Mouse (Mus musculus) liver, embryonic 11.5 days (tissue): ENCODE measurements around the gene Col26a1. TPM values are rescaled to one million over a fixed set of nuclear protein-coding genes. Genes with fewer than 3 reads are reported as not detected.
"Not testable (repeated sequence)": the region's sequence is repeated elsewhere in the genome, so short reads cannot be mapped to it uniquely, and the experiment has no call there.

Experiments
- ATAC-seq: fragments of 200-750 bp; cut with Nextera tagmentation; replicated peaks from 2 replicates; pipeline ENCODE4 v1.8.0; 2017; ENCODE audit warnings: moderate number of reproducible peaks, mild to moderate bottlenecking, moderate TSS enrichment, moderate library complexity; ENCODE audit not compliant: low FRiP score
- DNase-seq: peaks from one replicate; pipeline ENCODE4 v3.0.0-alpha.2; 2017; ENCODE audit warnings: low spot score
- H3K27ac ChIP-seq: fragments of 300-500 bp; sonication (generic); 2 replicates; pipeline ENCODE4 v1.5.1; 2014; ENCODE audit warnings: mild to moderate bottlenecking, low read depth, low read length, control low read depth
- H3K27me3 ChIP-seq: fragments of 300-500 bp; sonication (generic); replicated peaks from 2 replicates; pipeline ENCODE4 v1.6.1; 2014; ENCODE audit warnings: low read length, mixed read lengths; ENCODE audit not compliant: control insufficient read depth, insufficient read depth
- H3K36me3 ChIP-seq: fragments of 300-500 bp; sonication (generic); 2 replicates; pipeline ENCODE4 v1.6.1; 2014; ENCODE audit warnings: mild to moderate bottlenecking, low read length, moderate library complexity, mixed read lengths; ENCODE audit not compliant: control insufficient read depth, insufficient read depth
- H3K4me1 ChIP-seq: fragments of 300-500 bp; sonication (generic); replicated peaks from 2 replicates; pipeline ENCODE4 v1.6.1; 2014; ENCODE audit warnings: low read length, mixed read lengths; ENCODE audit not compliant: control insufficient read depth, insufficient read depth
- H3K4me2 ChIP-seq: fragments of 300-500 bp; sonication (generic); 2 replicates; pipeline ENCODE4 v1.6.1; 2014; ENCODE audit warnings: mild to moderate bottlenecking, control low read depth, moderate library complexity
- H3K4me3 ChIP-seq: fragments of 300-500 bp; sonication (generic); 2 replicates; pipeline ENCODE4 v1.5.1; 2014; ENCODE audit warnings: low read depth, low read length, control low read depth
- H3K9ac ChIP-seq: fragments of 300-500 bp; sonication (generic); 2 replicates; pipeline ENCODE4 v1.6.1; 2014; ENCODE audit warnings: low read depth, low read length, control low read depth
- H3K9me3 ChIP-seq: fragments of 300-500 bp; sonication (generic); 2 replicates; pipeline ENCODE4 v1.6.1; 2016; ENCODE audit warnings: low read length, inconsistent platforms, mixed read lengths; ENCODE audit not compliant: control insufficient read depth
- WGBS: fragments of 180-500 bp; shearing (Covaris S2); extraction: QIAGEN DNeasy Blood & Tissue Kit; methylation state at CpG from one replicate; pipeline ENCODE4 v1.1.7; 2014; 5-methylcytosine and 5-hydroxymethylcytosine counted together
- polyA plus RNA-seq: library from polyadenylated mRNA; unstranded; fragments of >200 nt; fragmentation: Nextera tagmentation; extraction: Ambion mirVana; gene quantifications from 2 replicates; pipeline ENCODE4 v1.2.1, GENCODE M21; 2014

Gene Col26a1
- polyA plus RNA-seq, 1 experiment from 2014 or later = 9.8 TPM

DNA sequence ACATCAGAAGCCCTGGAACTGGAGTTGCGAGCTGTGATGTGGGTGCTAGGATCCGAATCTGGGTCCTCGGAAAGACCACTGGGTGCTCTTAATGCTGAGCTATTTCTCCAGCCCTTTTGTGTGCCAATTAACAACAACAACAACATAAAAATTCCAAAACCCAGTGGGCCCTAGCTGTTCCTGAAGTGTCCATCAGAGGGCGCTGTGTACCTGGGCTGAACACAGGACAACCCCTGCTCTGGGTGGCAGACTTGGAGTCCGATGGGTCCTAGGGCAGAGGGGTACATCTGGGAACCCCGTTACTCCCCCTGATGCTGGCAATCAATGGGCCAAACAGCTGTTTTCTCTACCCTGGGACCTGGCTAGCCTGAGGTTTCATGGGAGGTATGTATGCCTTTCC is 123.2 kb downstream of the Col26a1 start:
- no peaks in the 10 kb centered on the region for H3K9me3 ChIP-seq
- H3K4me2 ChIP-seq = no peak overlapping the region
- no peak overlapping the region for H3K4me3 ChIP-seq
- H3K36me3 ChIP-seq = no peaks in the 10 kb centered on the region
- H3K4me1 ChIP-seq = no peaks in the 10 kb centered on the region
- no peak overlapping the region for H3K9ac ChIP-seq
- 45% methylated on average over 6 of the region's 6 CpGs for WGBS
- H3K27me3 ChIP-seq = no peaks in the 10 kb centered on the region
- ATAC-seq (no peak), DNase-seq (no peak)
- H3K27ac ChIP-seq = no peak overlapping the region

DNA sequence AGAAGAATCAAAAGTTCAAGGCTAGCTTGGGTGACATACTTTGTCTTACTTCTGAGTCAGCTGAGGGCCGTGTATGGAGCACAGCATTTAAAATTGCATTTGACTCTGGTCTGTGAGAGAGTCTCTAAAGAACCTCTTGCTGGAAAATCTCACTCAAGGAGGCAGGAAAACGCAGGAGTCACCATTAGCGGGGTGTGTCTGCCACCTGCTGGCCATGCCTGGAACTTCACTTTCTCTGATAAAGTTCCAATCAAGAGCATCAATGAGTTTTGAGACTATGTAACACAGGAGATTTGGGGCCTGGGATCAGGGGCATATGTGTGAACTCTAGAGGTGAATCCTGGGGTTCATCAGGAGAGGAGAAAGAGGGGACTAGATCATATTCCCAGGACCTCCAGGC is 127.3 kb downstream of the Col26a1 start:
- peak; percentile 42 for DNase-seq
- Histone ChIP-seq H3K9me3 (peaks cover 4% of the 10 kb centered on the region; the same call in 1 of the 2 replicates), H3K27ac (no peak overlapping the region), H3K9ac (no peak overlapping the region), H3K4me1 (no peaks in the 10 kb centered on the region), H3K4me2 (no peak overlapping the region), H3K4me3 (no peak overlapping the region), H3K27me3 (no peaks in the 10 kb centered on the region), H3K36me3 (no peaks in the 10 kb centered on the region)
- ATAC-seq = no peak
- 3% methylated on average over 3 of the region's 3 CpGs for WGBS

DNA sequence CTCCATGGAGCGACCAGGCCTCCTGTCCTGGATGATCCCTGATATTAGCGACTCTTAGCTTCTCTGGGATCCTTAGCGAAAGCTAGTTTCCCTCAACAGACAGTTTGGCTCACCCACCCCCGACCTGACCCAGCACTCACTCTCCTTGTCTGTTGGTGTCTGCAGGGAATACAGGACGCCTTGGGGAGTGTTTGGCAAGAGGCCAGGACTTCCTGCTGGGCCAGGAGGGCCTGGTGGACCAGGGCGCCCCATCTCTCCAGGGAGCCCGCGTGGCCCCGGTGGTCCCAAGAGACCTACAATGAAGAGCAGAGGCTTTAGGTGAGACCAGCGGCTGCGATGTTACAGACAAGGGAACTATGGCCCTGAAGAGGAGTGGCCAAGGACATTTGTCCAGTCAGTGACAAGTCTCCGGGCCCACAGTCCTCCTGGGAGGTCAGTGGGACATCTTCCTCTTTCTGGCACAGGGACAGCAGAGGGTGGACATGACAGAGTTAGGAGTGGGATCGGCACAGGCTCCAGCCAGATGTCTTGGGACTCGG is 128.9 kb downstream of the Col26a1 start:
- WGBS = 57% methylated on average over 14 of the region's 14 CpGs
- Histone ChIP-seq H3K4me2 (no peak overlapping the region), H3K9me3 (peaks cover 4% of the 10 kb centered on the region; the same call in 1 of the 2 replicates), H3K4me1 (no peaks in the 10 kb centered on the region), H3K27ac (no peak overlapping the region), H3K36me3 (no peaks in the 10 kb centered on the region), H3K9ac (no peak overlapping the region), H3K4me3 (no peak overlapping the region), H3K27me3 (no peaks in the 10 kb centered on the region)
- DNase-seq (no peak), ATAC-seq (no peak)

DNA sequence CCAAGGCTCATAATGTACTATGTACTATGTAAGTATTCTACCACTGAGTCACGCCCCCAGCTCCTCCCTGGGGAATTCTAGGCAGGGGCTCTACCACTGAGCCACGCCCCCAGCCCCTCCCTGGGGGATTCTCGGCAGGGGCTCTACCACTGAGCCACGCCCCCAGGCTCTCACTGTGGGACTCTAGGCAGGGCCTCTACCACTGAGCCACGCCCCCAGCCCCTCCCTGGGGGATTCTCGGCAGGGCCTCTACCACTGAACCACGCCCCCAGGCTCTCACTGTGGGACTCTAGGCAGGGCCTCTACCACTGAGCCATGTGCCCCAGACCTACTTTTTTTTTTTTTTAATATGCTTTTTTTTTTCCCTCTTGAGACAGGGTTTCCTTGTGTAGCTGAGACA is 129.8 kb downstream of the Col26a1 start:
- H3K9me3 ChIP-seq, H3K4me3 ChIP-seq, H3K27ac ChIP-seq, H3K27me3 ChIP-seq, ATAC-seq, DNase-seq, H3K36me3 ChIP-seq, H3K4me2 ChIP-seq, H3K4me1 ChIP-seq, H3K9ac ChIP-seq: not testable (repeated sequence)
- WGBS = 56% methylated on average over 7 of the region's 7 CpGs

DNA sequence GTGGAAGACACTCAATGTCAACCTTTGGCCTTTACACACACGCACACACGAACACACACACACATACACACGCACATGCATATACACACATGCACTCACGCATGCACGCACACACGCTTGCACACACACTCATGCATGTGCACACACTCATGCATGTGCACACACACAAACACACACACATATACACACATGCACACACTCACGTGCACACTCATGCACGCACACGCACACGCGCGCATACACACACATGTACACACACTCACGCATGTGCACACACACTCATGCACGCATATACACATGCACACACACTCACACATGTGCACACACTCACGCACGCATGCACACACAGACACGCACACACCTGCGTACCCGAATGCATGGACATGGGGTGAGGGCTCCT is 130.9 kb downstream of the Col26a1 start:
- Histone ChIP-seq H3K27me3 (no peaks in the 10 kb centered on the region), H3K4me2 (no peak overlapping the region), H3K9ac (no peak overlapping the region), H3K4me1 (no peaks in the 10 kb centered on the region), H3K27ac (no peak overlapping the region), H3K4me3 (no peak overlapping the region), H3K36me3 (no peaks in the 10 kb centered on the region), H3K9me3 (peaks cover 20% of the 10 kb centered on the region)
- 95% methylated on average over 19 of the region's 19 CpGs for WGBS
- no peak for ATAC-seq
- no peak for DNase-seq

DNA sequence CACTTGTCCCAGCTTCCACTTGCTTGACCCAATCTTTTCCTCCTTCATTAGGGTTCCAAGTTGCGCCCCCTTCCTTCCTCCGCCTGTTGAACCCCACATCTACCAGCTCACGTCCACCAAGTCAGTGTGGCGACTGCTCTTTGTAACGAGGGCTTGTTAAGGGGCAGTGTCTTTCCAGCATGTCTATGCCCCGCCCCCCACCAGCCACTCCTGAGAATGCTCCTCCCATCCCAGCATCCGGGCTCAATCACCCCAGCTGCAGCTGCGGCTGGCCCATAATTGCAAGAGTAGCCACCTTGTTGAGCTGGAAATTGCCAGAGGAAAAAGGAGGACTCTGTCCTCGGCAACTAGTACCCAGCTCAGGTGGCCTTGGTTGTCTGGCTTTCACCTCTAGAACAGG is 136.4 kb downstream of the Col26a1 start:
- no peaks in the 10 kb centered on the region for H3K4me1 ChIP-seq
- H3K27me3 ChIP-seq = no peaks in the 10 kb centered on the region
- no peak overlapping the region for H3K4me2 ChIP-seq
- H3K4me3 ChIP-seq = no peak overlapping the region
- DNase-seq (no peak), ATAC-seq (no peak)
- 67% methylated on average over 9 of the region's 9 CpGs for WGBS
- H3K9ac ChIP-seq = no peak overlapping the region
- peaks cover 17% of the 10 kb centered on the region for H3K9me3 ChIP-seq
- H3K27ac ChIP-seq = no peak overlapping the region
- no peaks in the 10 kb centered on the region for H3K36me3 ChIP-seq

DNA sequence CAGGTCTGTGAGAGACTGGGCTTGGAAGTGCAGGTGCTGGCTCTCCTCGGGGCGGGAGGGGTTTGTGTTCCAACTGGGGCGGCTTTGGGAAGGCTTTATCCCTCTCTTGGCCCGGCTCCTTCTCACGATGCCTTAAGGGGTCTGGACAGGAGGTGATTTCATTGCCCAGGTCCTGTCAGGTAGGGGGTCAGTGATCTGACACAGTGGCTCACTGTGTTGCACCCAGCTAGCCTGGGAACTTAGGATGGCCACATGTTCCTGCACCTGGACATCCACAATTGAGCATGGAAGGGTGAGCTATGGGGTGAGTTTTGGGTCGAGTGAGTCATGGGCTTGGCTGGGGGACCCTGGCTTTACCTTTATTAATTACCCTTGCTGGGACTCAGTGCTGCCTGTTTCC is 144.1 kb downstream of the Col26a1 start:
- ATAC-seq = no peak
- no peak overlapping the region for H3K27ac ChIP-seq
- no peak overlapping the region for H3K4me3 ChIP-seq
- no peak overlapping the region for H3K4me2 ChIP-seq
- no peaks in the 10 kb centered on the region for H3K27me3 ChIP-seq
- H3K36me3 ChIP-seq = no peaks in the 10 kb centered on the region
- H3K9me3 ChIP-seq = no peaks in the 10 kb centered on the region
- no peak overlapping the region for H3K9ac ChIP-seq
- WGBS = 60% methylated on average over 6 of the region's 6 CpGs
- H3K4me1 ChIP-seq = no peaks in the 10 kb centered on the region
- DNase-seq = no peak

DNA sequence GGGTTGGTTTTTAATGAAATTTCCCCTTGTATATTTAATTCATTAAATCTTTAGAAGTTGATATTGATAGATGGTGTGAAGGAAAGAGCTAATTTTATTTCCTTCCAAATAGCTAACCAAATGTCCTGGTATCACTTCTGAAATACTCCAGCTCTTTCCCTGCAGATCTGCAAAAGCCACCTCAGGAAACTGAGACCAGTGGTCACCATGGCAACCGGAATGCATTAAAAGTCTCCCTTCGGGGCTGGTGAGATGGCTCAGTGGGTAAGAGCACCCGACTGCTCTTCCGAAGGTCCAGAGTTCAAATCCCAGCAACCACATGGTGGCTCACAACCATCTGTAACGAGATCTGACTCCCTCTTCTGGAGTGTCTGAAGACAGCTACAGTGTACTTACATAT is 156.7 kb downstream of the Col26a1 start:
- H3K4me3 ChIP-seq, H3K9ac ChIP-seq, H3K36me3 ChIP-seq, H3K4me2 ChIP-seq, DNase-seq, H3K27ac ChIP-seq, H3K27me3 ChIP-seq, H3K9me3 ChIP-seq, H3K4me1 ChIP-seq, ATAC-seq: not testable (repeated sequence)
- 80% methylated on average over 4 of the region's 5 CpGs for WGBS

DNA sequence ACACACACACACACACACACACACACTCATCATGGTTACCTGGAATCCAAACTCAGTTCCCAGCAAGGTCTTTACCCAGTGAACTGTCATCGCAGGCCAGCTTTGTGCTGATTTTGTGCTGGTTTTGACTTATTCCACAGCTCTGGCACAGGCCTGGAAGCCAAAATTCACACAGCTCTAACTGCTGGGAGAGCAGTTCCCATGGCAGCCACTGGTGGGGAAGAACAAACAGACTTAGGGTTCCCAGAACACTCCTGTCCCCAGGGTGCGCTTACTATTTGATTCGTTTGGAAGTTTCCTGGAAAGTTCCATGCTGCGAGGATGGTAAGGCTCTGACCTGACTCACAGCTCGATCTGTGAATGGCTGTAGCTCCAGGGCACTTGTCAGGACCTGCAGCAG is 161.4 kb downstream of the Col26a1 start:
- ATAC-seq (no peak), DNase-seq (no peak)
- 80% methylated on average over 5 of the region's 5 CpGs for WGBS
- H3K4me3 ChIP-seq = no peak overlapping the region
- no peaks in the 10 kb centered on the region for H3K4me1 ChIP-seq
- H3K9me3 ChIP-seq = no peaks in the 10 kb centered on the region
- no peaks in the 10 kb centered on the region for H3K27me3 ChIP-seq
- H3K9ac ChIP-seq = no peak overlapping the region
- H3K27ac ChIP-seq = no peak overlapping the region
- H3K36me3 ChIP-seq = no peaks in the 10 kb centered on the region
- H3K4me2 ChIP-seq = no peak overlapping the region
